ENCODE assay signal across 25 mouse cellular contexts in genomic region chr15:86952593-86952992, GRCm38 (mm10).
DNase-seq lines count a peak whose midpoint lies in the region; ATAC-seq and TF ChIP-seq lines count a peak whose summit lies in the region.
"Had no signal": no experiment of that assay in that cellular context is flagged by ENCODE, and none has a peak within 500 bp of the region (broad histone marks: within the 10 kb centered on the region; RNA-seq: fewer than 3 reads in every experiment).

No protein-coding gene starts in this region.

- TF ChIP-seq CTCF in brain, embryonic 14.5 days (IDR thresholded peaks at IDR 0.05; ENCODE audit: borderline replicate concordance, extremely low read depth, insufficient read depth, insufficient read length), result no peak

- ATAC-seq in forebrain, embryonic 16.5 days, result peak; percentile 61
- ATAC-seq in forebrain, embryonic 11.5 days (replicated peaks; ENCODE audit: low FRiP score), result no peak
- ATAC-seq: activated CD4-positive, CD25-positive, alpha-beta regulatory T cell, adult 4 months; CD4-positive, CD25-positive, alpha-beta regulatory T cell, adult 4 months; intestine, postnatal 0 days had no signal

- TF ChIP-seq POLR2A in brain, embryonic 14.5 days (IDR thresholded peaks at IDR 0.05; ENCODE audit: borderline replicate concordance, extremely low read depth, insufficient read depth, insufficient read length, poor library complexity, severe bottlenecking), result no peak

- no peak overlapping the region for H3K4me2 ChIP-seq in forebrain, embryonic 16.5 days (ENCODE audit: low read length)
- H3K4me2 ChIP-seq in forebrain, embryonic 11.5 days (ENCODE audit: low read depth, low read length, severe bottlenecking), result no peak overlapping the region
- H3K4me2 ChIP-seq: embryonic facial prominence, embryonic 13.5 days; heart, embryonic 11.5 days; hindbrain, embryonic 12.5 days; hindbrain, embryonic 15.5 days had no signal

- no peaks in the 10 kb centered on the region; the same call in 1 of the 2 replicates for H3K9me3 ChIP-seq in forebrain, embryonic 16.5 days (ENCODE audit: control insufficient read depth, low read length)
- H3K9me3 ChIP-seq in forebrain, embryonic 11.5 days (ENCODE audit: control insufficient read depth, low read length), result no peaks in the 10 kb centered on the region
- H3K9me3 ChIP-seq: embryonic facial prominence, embryonic 10.5 days; embryonic facial prominence, embryonic 13.5 days; hindbrain, embryonic 12.5 days; hindbrain, embryonic 15.5 days had no signal

- no peak overlapping the region for H3K9ac ChIP-seq in forebrain, embryonic 16.5 days (replicated peaks; ENCODE audit: low read depth, low read length)
- H3K9ac ChIP-seq in forebrain, embryonic 11.5 days (ENCODE audit: low read length), result no peak overlapping the region
- H3K9ac ChIP-seq: embryonic facial prominence, embryonic 13.5 days; hindbrain, embryonic 12.5 days; hindbrain, embryonic 15.5 days had no signal

- no peaks in the 10 kb centered on the region for H3K27me3 ChIP-seq in forebrain, embryonic 16.5 days (replicated peaks; ENCODE audit: control insufficient read depth, insufficient read depth, low read length)
- no peaks in the 10 kb centered on the region for H3K27me3 ChIP-seq in forebrain, embryonic 11.5 days (ENCODE audit: control insufficient read depth, insufficient read depth, low read length)
- H3K27me3 ChIP-seq: embryonic facial prominence, embryonic 13.5 days; hindbrain, embryonic 12.5 days; hindbrain, embryonic 15.5 days had no signal

- no peak overlapping the region for H3K4me3 ChIP-seq in forebrain, embryonic 16.5 days (replicated peaks; ENCODE audit: low read length)
- no peak overlapping the region for H3K4me3 ChIP-seq in forebrain, embryonic 11.5 days (ENCODE audit: low read depth, low read length)
- H3K4me3 ChIP-seq: embryonic facial prominence, embryonic 10.5 days; embryonic facial prominence, embryonic 13.5 days; erythroblast, embryonic 14.5 days; gastrocnemius, adult 2 months; hindbrain, embryonic 12.5 days; hindbrain, embryonic 15.5 days had no signal

- H3K27ac ChIP-seq in forebrain, embryonic 16.5 days (ENCODE audit: low read length), result no peak overlapping the region
- H3K27ac ChIP-seq in forebrain, embryonic 11.5 days (ENCODE audit: low read depth, low read length), result no peak overlapping the region
- H3K27ac ChIP-seq: embryonic facial prominence, embryonic 10.5 days; embryonic facial prominence, embryonic 13.5 days; gastrocnemius, adult 2 months; hindbrain, embryonic 12.5 days; hindbrain, embryonic 15.5 days had no signal

- no peaks in the 10 kb centered on the region for H3K36me3 ChIP-seq in forebrain, embryonic 16.5 days (ENCODE audit: control insufficient read depth, insufficient read depth)
- no peaks in the 10 kb centered on the region for H3K36me3 ChIP-seq in forebrain, embryonic 11.5 days (ENCODE audit: control insufficient read depth, insufficient read depth, low read length)
- H3K36me3 ChIP-seq: embryonic facial prominence, embryonic 10.5 days; embryonic facial prominence, embryonic 13.5 days; hindbrain, embryonic 12.5 days; hindbrain, embryonic 15.5 days had no signal

- 32% methylated on average over 5 of the region's 5 CpGs for WGBS in forebrain, embryonic 16.5 days
- 49% methylated on average over 5 of the region's 5 CpGs for WGBS in forebrain, embryonic 11.5 days

- no peak for DNase-seq in forebrain, embryonic 11.5 days (ENCODE audit: low spot score)
- peak; percentile 14 for DNase-seq in Muller cell, postnatal 12 days (ENCODE audit: inconsistent ontology term)
- peak; percentile 26 for DNase-seq in brain, embryonic 14.5 days (ENCODE audit: low read depth)
- no peak for DNase-seq in embryo, embryonic 10 days (ENCODE audit: low spot score)
- no peak for DNase-seq in layer of hippocampus, postnatal 25 days (ENCODE audit: extremely low spot score in 1 of 2, low spot score in 1 of 2)
- DNase-seq: adrenal gland, adult 8-10 months; adrenal gland, postnatal 25 days; cerebellum, adult 11 months; cerebellum, adult 2 months; cerebellum, adult 9-11 months; cerebellum, postnatal 25 days; embryo, embryonic 11 days; gastrocnemius, adult 2 months; gastrocnemius, postnatal 14 days; heart, adult 11 months had no signal

- no peaks in the 10 kb centered on the region for H3K4me1 ChIP-seq in forebrain, embryonic 16.5 days (replicated peaks; ENCODE audit: control insufficient read depth, insufficient read depth, low read length)
- no peaks in the 10 kb centered on the region for H3K4me1 ChIP-seq in forebrain, embryonic 11.5 days (replicated peaks; ENCODE audit: control insufficient read depth, insufficient read depth, low read length)
- H3K4me1 ChIP-seq: embryonic facial prominence, embryonic 10.5 days; embryonic facial prominence, embryonic 13.5 days; hindbrain, embryonic 12.5 days had no signal

Comparison
In these comparisons a context has a peak if more than half of its experiments do, and no peak if none do; other contexts are left out.
1. DNase-seq: peak in Muller cell, postnatal 12 days (single experiment) and brain, embryonic 14.5 days (single experiment); none in forebrain, embryonic 11.5 days (single experiment), embryo, embryonic 10 days (single experiment) and layer of hippocampus, postnatal 25 days (0 of 2).